Mouse (Mus musculus) neutrophil, adult 65 days (primary cell): ENCODE results near the gene Arf3. TPM values are rescaled to one million over a fixed set of nuclear protein-coding genes. Genes with fewer than 3 reads are reported as not detected.

Experiments used
- total RNA-seq: library from RNA; stranded (reverse); gene quantifications from 2 replicates; pipeline ENCODE4 v1.2.4, GENCODE M21; 2023

Arf3 gene
- 72.9 and 90.8 TPM in 2 replicates for total RNA-seq

GRCm38 (mm10) chr15:98762670-98763529, at the start of gene Arf3:
Gene Arf3, minus strand, starts transcription at chr15:98763214.

GRCm38 (mm10) chr15:98809390-98809789, 46.4 kb upstream of the Arf3 start, which contains the start of gene Ddn:
Gene Ddn, minus strand, starts transcription at chr15:98809490.

GRCm38 (mm10) chr15:98789661-98790535, 26.9 kb upstream of the Arf3 start, which contains the start of gene Wnt1:
Gene Wnt1, plus strand, starts transcription at chr15:98789857.

GRCm38 (mm10) chr15:98777762-98778161, 14.7 kb upstream of the Arf3 start, which contains the start of gene Wnt10b:
Gene Wnt10b, minus strand, starts transcription at chr15:98778150.

GRCm38 (mm10) chr15:98727443-98728321, 35.3 kb downstream of the Arf3 start, which contains the start of gene Fkbp11:
Gene Fkbp11, minus strand, starts transcription at chr15:98728198.

GRCm38 (mm10) chr15:98707766-98708372, 55.1 kb downstream of the Arf3 start, which contains the start of gene Ccdc65:
Gene Ccdc65, plus strand, starts transcription at chr15:98708207.

Other genes starting within 250 kb of the Arf3 start
- 20.3 and 31.7 TPM in 2 replicates for gene Kansl2, start 228.9 kb downstream of the Arf3 start, total RNA-seq
- 156 and 177 TPM in 2 replicates for gene Ccnt1, start 192.3 kb downstream of the Arf3 start, total RNA-seq
- gene 4930415O20Rik, start 192.2 kb downstream of the Arf3 start, total RNA-seq = not detected in 2 replicates
- 1.5 and 2.5 TPM in 2 replicates for gene Adcy6, start 153.1 kb downstream of the Arf3 start, total RNA-seq
- gene Cacnb3, start 132.4 kb downstream of the Arf3 start, total RNA-seq = 0.43 and 1.2 TPM in 2 replicates
- gene Ddx23, start 100.3 kb downstream of the Arf3 start, total RNA-seq = 68.1 and 73.5 TPM in 2 replicates
- 16.4 and 16.6 TPM in 2 replicates for gene Rnd1, start 85.8 kb downstream of the Arf3 start, total RNA-seq
- gene Ccdc65, start 55.0 kb downstream of the Arf3 start, total RNA-seq = not detected in 2 replicates
- 1.4 and 2.0 TPM in 2 replicates for gene Fkbp11, start 35.0 kb downstream of the Arf3 start, total RNA-seq
- 0.18 TPM in 1 of 2 replicates, not detected in the other for gene Wnt10b, start 14.9 kb upstream of the Arf3 start, total RNA-seq
- not detected in 2 replicates for gene Wnt1, start 26.6 kb upstream of the Arf3 start, total RNA-seq
- gene Ddn, start 46.3 kb upstream of the Arf3 start, total RNA-seq = not detected in 2 replicates
- 158 and 237 TPM in 2 replicates for gene Prkag1, start 68.3 kb upstream of the Arf3 start, total RNA-seq
- gene Kmt2d, start 108.0 kb upstream of the Arf3 start, total RNA-seq = 122 and 166 TPM in 2 replicates
- 2.0 and 3.1 TPM in 2 replicates for gene Rhebl1, start 131.3 kb upstream of the Arf3 start, total RNA-seq
- gene Dhh, start 135.3 kb upstream of the Arf3 start, total RNA-seq = not detected in 2 replicates
- gene Lmbr1l, start 155.0 kb upstream of the Arf3 start, total RNA-seq = 106 and 139 TPM in 2 replicates
- gene Tuba1b, start 171.4 kb upstream of the Arf3 start, total RNA-seq = 228 and 274 TPM in 2 replicates
- not detected in 2 replicates for gene Gm49450, start 190.3 kb upstream of the Arf3 start, total RNA-seq
- 122 and 136 TPM in 2 replicates for gene Tuba1a, start 190.5 kb upstream of the Arf3 start, total RNA-seq